Mouse (Mus musculus) layer of hippocampus, postnatal 10 days (tissue): ENCODE measurements at regions not wholly inside any gene's neighbourhood (a gene's known extent, or its start where the extent isn't known, plus 50 kb on each side); places are given as distances from the start of the nearest gene placed in this dataset.

Source experiments
- DNase-seq, 2 experiments: peaks; one replicate each; pipeline ENCODE4 v3.0.0; 2021; ENCODE audit warnings: low spot score in 2 of 2

DNA sequence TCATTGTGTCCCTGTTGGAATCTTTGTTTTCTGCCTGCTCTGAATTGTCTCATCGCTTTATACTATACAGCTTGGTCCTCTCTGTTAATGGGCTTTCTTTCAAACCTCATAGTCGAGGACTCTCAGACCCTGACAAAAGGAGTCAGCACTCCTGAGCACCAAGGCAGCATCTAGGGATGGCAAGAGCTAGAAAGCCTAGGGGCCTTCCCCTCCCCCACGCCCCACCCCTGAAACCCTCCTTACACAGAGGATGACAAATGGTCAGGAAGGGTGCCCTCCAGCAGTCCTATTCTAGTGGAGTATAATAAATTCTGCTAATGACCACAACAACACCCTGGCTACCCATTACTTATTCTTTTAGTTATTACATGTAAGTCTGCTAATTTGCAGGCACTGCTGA lies 74.4 kb downstream of the Tbx19 start:
- DNase-seq = no peak

- no peak for DNase-seq
Observed at GRCm38 (mm10) chr1:165084753-165085152, 75.8 kb downstream of the Tbx19 start.

- no peak for DNase-seq
Observed at GRCm38 (mm10) chr1:165084179-165084578, 76.4 kb downstream of the Tbx19 start.

DNA sequence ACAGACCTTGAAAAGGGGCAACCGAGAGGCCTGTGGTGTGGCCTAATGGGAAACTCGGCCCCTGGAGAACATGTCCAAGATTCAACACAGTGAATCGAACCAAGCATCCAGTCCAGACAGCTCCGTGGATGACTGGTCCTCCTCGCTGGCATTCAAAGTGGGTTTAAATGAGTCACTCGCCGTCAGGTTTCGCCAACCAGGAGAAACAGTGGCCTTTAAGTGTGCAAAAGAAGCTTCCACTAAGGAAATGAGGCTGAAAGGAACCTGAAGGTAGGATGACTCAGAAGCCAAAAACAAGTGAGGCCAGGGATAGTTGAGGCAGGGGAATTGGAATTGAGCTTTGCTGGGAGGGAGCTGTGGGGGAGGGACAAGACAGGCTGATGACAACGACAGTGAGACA lies 80.2 kb downstream of the Tbx19 start:
- DNase-seq = no peak

GRCm38 (mm10) chr1:165077313-165077712 lies 83.3 kb downstream of the Tbx19 start:
- no peak for DNase-seq

GRCm38 (mm10) chr1:165075301-165076082 lies 85.1 kb downstream of the Tbx19 start:
- peak; percentile 49 to 50 for DNase-seq

GRCm38 (mm10) chr1:165071831-165072491 lies 88.6 kb downstream of the Tbx19 start:
- no peak for DNase-seq

GRCm38 (mm10) chr1:165064981-165065380 lies 95.6 kb downstream of the Tbx19 start:
- no peak for DNase-seq

DNA sequence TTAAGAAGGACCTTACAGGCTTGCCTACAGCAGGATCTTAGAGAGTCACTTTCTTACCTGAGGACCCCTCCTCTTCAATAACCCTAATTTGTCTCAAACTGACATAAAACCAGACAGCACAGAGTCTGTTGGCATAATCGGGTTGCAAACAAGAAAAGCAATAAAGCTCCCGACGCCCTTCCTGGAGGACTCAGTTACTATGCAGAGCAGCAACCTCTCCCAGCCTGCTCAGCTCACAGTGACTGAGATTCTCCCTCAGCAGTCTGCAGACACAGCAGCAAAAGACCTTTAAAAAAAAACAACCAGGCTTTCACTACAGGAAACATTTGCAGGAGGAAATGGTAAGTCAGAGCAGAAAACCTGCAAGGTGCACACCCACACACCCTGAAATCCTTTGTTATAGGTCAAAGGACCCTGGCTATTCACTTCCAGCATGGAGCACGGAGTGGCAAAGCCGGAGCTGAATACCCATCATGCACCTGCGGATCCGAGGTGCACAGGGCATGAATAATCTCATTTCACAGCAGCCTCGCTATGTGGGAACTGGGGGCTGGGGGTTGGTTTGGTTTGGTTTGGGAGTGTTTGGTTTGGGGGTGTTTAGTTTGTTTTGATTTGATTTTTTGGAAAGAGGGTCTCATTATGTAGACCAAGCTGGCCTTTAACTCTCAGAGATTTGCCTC lies 97.6 kb downstream of the Tbx19 start:
- no peak for DNase-seq

GRCm38 (mm10) chr1:165061420-165061819 lies 99.2 kb downstream of the Tbx19 start:
- DNase-seq = no peak

GRCm38 (mm10) chr1:165054245-165054644 lies 106.3 kb downstream of the Tbx19 start:
- DNase-seq = no peak

DNA sequence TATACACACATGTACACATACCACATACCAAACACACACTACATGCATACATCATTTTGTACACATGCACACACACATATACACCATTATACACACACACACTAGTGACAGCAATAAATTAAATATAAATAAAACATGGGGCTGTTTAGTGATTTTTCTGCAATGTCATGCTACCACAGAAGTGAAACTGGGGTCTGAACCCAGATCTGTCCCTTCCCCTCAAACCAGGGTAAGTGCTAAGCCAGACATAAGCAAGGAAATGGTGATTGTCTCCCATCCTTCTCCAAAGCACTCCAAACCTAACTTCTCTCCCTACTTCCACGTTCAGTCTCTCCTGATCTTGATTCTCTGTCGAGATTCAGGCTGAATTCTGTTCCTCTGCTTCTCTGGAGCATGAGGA lies 109.3 kb downstream of the Tbx19 start:
- no peak for DNase-seq

- no peak for DNase-seq
Observed at GRCm38 (mm10) chr1:165050176-165050575, 110.4 kb downstream of the Tbx19 start.

- peak; percentile 31 to 35 for DNase-seq
Observed at GRCm38 (mm10) chr1:165046637-165047036, 111.3 kb upstream of the Xcl1 start.

DNA sequence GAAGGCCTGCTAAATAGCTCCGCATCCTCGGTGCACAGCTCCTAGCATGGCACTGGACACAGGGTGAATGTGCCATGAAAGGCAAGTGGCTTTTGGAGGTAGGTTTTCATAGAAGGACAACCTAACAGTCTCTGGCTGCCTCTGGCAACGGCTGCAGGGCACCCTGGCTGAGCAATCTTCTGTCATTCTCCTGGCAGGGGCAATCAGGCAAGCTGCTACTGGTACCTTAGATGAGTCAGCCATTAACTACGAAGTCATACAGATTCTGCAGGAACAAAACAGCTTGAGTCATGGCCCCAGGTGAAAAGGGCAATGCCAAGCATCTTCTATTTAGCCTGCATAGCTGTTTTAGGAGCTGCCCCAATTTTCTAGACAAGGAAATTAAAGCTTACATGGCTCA lies 110.7 kb upstream of the Xcl1 start:
- no peak for DNase-seq

DNA sequence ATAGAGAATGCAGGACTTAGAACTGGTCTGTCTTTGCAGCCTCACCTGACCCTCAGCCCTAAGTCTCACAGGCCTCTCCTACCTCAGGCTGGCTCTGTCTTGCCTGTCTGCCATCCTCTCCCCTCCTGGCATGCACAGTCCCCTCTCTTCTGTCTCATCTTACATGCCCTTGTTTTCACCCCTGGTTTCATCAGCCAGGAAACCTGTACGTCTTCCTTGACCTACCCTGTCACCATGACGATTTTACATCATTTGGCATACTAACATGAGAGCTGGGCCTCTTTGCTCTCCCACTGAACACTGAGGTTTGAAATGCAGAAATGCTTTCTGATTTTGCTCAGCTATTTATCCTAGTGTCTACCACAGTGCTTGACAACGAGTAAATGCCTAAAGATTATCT lies 108.0 kb upstream of the Xcl1 start:
- no peak for DNase-seq

DNA sequence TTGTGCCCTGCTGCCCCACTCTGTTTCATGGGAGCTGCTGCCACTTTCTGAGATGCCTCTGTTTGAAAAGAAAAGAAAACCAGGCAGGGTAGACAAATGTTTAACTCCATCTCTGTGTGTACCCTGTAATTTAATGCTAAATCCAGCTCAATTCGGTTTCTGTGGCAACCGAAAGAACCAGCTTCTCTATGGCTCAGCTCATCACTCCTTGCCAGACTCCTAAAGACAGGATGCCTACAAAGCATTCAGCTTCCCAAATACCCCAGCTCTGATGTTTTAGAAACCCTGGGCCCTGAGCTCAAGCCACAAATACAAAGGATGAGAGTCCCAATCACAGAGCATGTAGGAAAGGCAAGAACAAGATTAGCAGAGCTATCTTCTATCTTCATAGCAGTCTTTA lies 106.8 kb upstream of the Xcl1 start:
- no peak for DNase-seq

- DNase-seq = no peak
Observed at GRCm38 (mm10) chr1:165036631-165037030, 101.3 kb upstream of the Xcl1 start.

- DNase-seq = peak; percentile 41 to 58
Observed at GRCm38 (mm10) chr1:165035618-165036017, 100.3 kb upstream of the Xcl1 start.

- DNase-seq = no peak
Observed at GRCm38 (mm10) chr1:165020960-165021563, 85.7 kb upstream of the Xcl1 start.

DNA sequence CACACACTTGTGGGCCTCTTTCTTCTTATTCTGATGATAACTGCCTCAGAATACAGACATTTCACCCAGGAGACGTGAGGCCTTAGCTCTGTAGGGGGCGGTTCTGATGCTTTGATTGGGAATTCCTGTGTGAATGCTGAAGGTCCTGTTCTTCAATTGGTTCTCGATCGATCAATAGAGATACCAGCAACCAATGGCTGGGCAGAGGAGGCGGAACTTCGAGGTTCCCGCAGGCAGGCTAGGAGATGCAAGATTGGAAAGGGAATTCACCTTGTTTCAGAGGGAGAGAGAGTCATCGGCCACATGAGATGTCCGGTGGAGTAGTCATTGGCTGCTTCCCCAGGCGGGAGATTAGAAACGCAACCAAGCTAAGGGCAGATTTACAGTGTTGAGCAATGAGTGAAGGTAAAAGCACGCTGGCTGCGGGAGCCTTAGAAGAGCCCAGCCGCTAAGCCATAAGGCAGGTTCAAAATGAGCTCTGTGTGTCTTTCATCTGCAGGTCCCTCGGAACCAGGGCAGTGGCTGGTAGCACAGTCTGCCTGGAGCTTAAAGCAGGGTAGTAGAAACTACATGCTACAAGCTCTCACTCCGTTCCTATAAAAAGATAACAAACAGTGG lies 83.5 kb upstream of the Xcl1 start:
- DNase-seq = peak; percentile 57 to 61
